Mouse (Mus musculus) skeletal muscle tissue, adult 2 months (tissue): ENCODE results near the gene Gamt.

Experiments used
- DNase-seq: peaks from one replicate; pipeline ENCODE4 v3.0.0-alpha.2; 2012; ENCODE audit warnings: low read depth, low spot score

Gamt gene

GRCm38 (mm10) chr10:80260642-80261584 is at the start of gene Gamt, which contains the start of gene Dazap1:
Gamt (minus strand) TSS chr10:80261012.
Dazap1 (plus strand) TSS chr10:80261486.
- peak; percentile 97 for DNase-seq

GRCm38 (mm10) chr10:80304862-80305261 is 44.0 kb upstream of the Gamt start:
- no peak for DNase-seq

- no peak for DNase-seq
Observed at GRCm38 (mm10) chr10:80304458-80304857, 43.6 kb upstream of the Gamt start.

GRCm38 (mm10) chr10:80302471-80302881 is 41.7 kb upstream of the Gamt start:
- peak; percentile 87 for DNase-seq

GRCm38 (mm10) chr10:80302082-80302355 is 41.2 kb upstream of the Gamt start:
- DNase-seq: no peak

- no peak for DNase-seq
Observed at GRCm38 (mm10) chr10:80301256-80302081, 40.7 kb upstream of the Gamt start.

- no peak for DNase-seq
Observed at GRCm38 (mm10) chr10:80300672-80301181, 39.9 kb upstream of the Gamt start.

GRCm38 (mm10) chr10:80299824-80300223 is 39.0 kb upstream of the Gamt start:
- no peak for DNase-seq

GRCm38 (mm10) chr10:80299301-80299700 is 38.5 kb upstream of the Gamt start:
- no peak for DNase-seq

- DNase-seq: no peak
Observed at GRCm38 (mm10) chr10:80298571-80299281, 37.9 kb upstream of the Gamt start.

- DNase-seq: no peak
Observed at GRCm38 (mm10) chr10:80297526-80298133, 36.8 kb upstream of the Gamt start.

- DNase-seq: no peak
Observed at GRCm38 (mm10) chr10:80296824-80297223, 36.0 kb upstream of the Gamt start.

- DNase-seq: peak; percentile 58
Observed at GRCm38 (mm10) chr10:80295618-80296425, 35.0 kb upstream of the Gamt start, which contains the start of gene Apc2. Apc2 (plus strand) TSS chr10:80295977.

- no peak for DNase-seq
Observed at GRCm38 (mm10) chr10:80294788-80295303, 34.0 kb upstream of the Gamt start.

GRCm38 (mm10) chr10:80294311-80294710 is 33.5 kb upstream of the Gamt start:
- no peak for DNase-seq

GRCm38 (mm10) chr10:80293325-80293724 is 32.5 kb upstream of the Gamt start:
- DNase-seq: no peak

GRCm38 (mm10) chr10:80292251-80293146 is 31.7 kb upstream of the Gamt start, which contains the start of gene Rps15:
Rps15 (plus strand) TSS chr10:80292453.
- DNase-seq: peak; percentile 95

- DNase-seq: no peak
Observed at GRCm38 (mm10) chr10:80288657-80289056, 27.8 kb upstream of the Gamt start.

- no peak for DNase-seq
Observed at GRCm38 (mm10) chr10:80288097-80288496, 27.3 kb upstream of the Gamt start.
